Mouse (Mus musculus): ENCODE measurements around the gene Gm16253. TPM values are rescaled to one million over a fixed set of nuclear protein-coding genes. Genes with fewer than 3 reads are reported as not detected.
"Not testable (repeated sequence)": the region's sequence is repeated elsewhere in the genome, so short reads cannot be mapped to it uniquely, and the experiment has no call there.

The Gm16253 gene
- polyA plus RNA-seq, 1 experiment from 2014 or later = 1.0 TPM

DNA sequence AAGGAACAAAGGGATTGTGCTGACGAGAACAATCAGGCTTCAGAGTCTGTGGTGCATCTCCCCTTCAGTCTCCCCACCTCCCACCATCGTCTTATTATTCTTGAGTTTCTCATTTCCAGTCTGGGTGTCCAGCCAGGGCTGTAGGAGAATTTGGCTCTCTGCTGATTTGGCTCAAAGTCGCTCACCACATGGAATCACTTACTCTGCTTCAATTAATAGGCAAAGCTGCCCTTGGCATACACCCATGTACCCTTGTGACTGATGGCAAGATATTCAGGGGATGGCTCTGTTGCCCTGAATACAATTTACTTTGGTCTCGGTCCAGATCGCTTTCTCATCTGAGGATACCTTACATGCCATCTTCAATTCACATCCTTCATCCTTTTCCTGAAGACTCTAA is 26.5 kb downstream of the Gm16253 start:
- Histone ChIP-seq H3K9me3 (ENCODE audit: control insufficient read depth, low read length) (no peaks in the 10 kb centered on the region), H3K4me3 (ENCODE audit: low read depth, low read length) (no peak overlapping the region), H3K27ac (ENCODE audit: low read depth, low read length) (no peak overlapping the region), H3K27me3 (replicated peaks; ENCODE audit: control insufficient read depth, insufficient read depth, low read length) (peaks cover 14% of the 10 kb centered on the region), H3K4me2 (peak overlapping the region; percentile 92), H3K4me1 (replicated peaks; ENCODE audit: control insufficient read depth, insufficient read depth, low read length) (peaks cover 10% of the 10 kb centered on the region; the same call in 1 of the 2 replicates), H3K36me3 (ENCODE audit: control insufficient read depth, insufficient read depth, low read length) (no peaks in the 10 kb centered on the region), H3K9ac (ENCODE audit: low read depth, low read length) (no peak overlapping the region)
- 76% methylated on average over 5 of the region's 5 CpGs for WGBS
- DNase-seq (ENCODE audit: low spot score) (no peak), ATAC-seq (replicated peaks; ENCODE audit: low FRiP score) (no peak)

DNA sequence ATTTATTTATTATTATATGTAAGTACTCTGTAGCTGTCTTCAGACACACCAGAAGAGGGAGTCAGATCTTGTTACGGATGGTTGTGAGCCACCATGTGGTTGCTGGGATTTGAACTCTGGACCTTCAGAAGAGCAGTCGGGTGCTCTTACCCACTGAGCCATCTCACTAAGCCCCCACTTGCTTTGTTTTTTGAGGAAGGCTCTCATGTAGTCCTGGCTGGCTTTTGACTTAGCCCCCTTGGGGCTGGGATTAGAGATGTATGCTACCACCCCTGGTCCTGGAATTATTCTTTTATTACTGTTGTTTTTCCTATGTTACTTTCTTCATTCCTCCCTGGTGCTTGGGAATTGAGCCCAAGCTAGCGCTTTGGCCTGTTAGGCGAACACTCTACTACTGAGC is 29.2 kb downstream of the Gm16253 start:
- not testable (repeated sequence) for H3K27me3 ChIP-seq (replicated peaks; ENCODE audit: control insufficient read depth, insufficient read depth, low read length); ATAC-seq (replicated peaks; ENCODE audit: low FRiP score); H3K4me3 ChIP-seq (ENCODE audit: low read depth, low read length); H3K27ac ChIP-seq (ENCODE audit: low read depth, low read length); DNase-seq (ENCODE audit: low spot score); H3K36me3 ChIP-seq (ENCODE audit: control insufficient read depth, insufficient read depth, low read length); H3K9ac ChIP-seq (ENCODE audit: low read depth, low read length); H3K9me3 ChIP-seq (ENCODE audit: control insufficient read depth, low read length); H3K4me1 ChIP-seq (replicated peaks; ENCODE audit: control insufficient read depth, insufficient read depth, low read length); H3K4me2 ChIP-seq
- 91% methylated on average over 3 of the region's 4 CpGs for WGBS

DNA sequence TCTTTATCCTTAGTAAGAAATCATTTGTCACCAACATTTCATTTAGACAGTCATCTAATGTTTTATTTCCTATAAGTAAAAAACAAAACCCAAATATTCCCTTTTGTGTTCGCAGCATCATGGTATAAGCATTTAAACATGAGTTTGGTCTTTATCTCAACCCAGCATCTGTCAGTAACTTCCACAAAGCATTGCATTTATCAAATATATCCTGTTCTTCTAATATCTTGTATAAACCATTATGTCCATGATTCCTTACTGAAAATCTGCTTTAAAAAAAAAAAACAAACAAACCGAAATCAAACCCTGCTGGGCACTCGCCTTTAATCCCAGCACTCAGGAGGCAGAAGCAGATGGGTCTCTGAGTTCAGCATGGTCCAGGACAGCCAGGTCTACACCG is 29.8 kb downstream of the Gm16253 start:
- Histone ChIP-seq H3K4me1 (replicated peaks; ENCODE audit: control insufficient read depth, insufficient read depth, low read length) (no peaks in the 10 kb centered on the region; the same call in 1 of the 2 replicates), H3K36me3 (ENCODE audit: control insufficient read depth, insufficient read depth, low read length) (no peaks in the 10 kb centered on the region), H3K4me2 (no peak overlapping the region), H3K9ac (ENCODE audit: low read depth, low read length) (no peak overlapping the region), H3K4me3 (ENCODE audit: low read depth, low read length) (no peak overlapping the region), H3K27ac (ENCODE audit: low read depth, low read length) (no peak overlapping the region), H3K9me3 (ENCODE audit: control insufficient read depth, low read length) (no peaks in the 10 kb centered on the region), H3K27me3 (replicated peaks; ENCODE audit: control insufficient read depth, insufficient read depth, low read length) (no peaks in the 10 kb centered on the region)
- ATAC-seq (replicated peaks; ENCODE audit: low FRiP score) (no peak), DNase-seq (ENCODE audit: low spot score) (no peak)
- 81% methylated on average over 4 of the region's 4 CpGs for WGBS

DNA sequence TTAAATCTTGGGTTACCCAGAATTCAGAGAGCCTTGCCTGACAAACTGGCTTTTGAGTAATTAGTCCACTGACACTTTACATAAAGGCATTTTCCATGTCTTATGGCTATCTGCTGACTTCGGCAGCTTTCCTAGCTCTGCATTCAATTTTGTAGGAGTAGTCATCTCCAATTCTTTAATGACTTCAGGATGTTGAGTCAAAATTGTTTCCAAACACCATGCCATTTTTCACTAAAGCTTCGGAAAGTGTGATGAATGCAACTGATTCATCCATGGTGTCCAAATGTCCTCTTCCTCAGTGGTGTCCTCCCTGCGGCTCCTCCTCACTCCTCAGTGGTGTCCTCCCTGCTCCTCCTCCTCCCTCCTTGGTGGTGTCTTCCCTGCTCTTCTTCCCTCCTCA is 41.2 kb downstream of the Gm16253 start:
- no peak overlapping the region for H3K4me3 ChIP-seq (ENCODE audit: low read depth, low read length)
- H3K36me3 ChIP-seq (ENCODE audit: control insufficient read depth, insufficient read depth, low read length) = peaks cover 7% of the 10 kb centered on the region; the same call in 1 of the 2 replicates
- H3K27ac ChIP-seq (ENCODE audit: low read depth, low read length) = no peak overlapping the region
- no peaks in the 10 kb centered on the region for H3K9me3 ChIP-seq (ENCODE audit: control insufficient read depth, low read length)
- ATAC-seq (replicated peaks; ENCODE audit: low FRiP score) (no peak), DNase-seq (ENCODE audit: low spot score) (no peak)
- no peak overlapping the region for H3K9ac ChIP-seq (ENCODE audit: low read depth, low read length)
- 94% methylated on average over 3 of the region's 3 CpGs for WGBS
- H3K27me3 ChIP-seq (replicated peaks; ENCODE audit: control insufficient read depth, insufficient read depth, low read length) = no peaks in the 10 kb centered on the region
- H3K4me2 ChIP-seq = no peak overlapping the region
- H3K4me1 ChIP-seq (replicated peaks; ENCODE audit: control insufficient read depth, insufficient read depth, low read length) = no peaks in the 10 kb centered on the region

DNA sequence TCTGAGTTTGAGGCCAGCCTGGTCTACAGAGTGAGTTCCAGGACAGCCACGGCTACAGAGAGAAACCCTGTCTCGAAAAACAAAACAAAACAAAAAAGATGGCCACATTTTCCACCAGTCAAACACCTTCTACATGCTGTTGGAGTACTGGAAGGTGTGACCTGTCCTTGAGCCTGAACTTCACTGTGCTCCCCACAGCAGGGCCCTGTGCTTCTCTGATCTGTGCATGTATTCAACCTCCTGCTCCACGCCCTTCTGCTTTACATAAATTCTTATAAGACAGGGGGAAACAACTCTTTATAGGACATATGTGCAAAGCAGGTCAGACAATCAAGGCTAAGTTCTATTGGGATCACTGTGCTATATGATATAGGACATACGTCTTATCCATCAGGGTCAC is 46.4 kb downstream of the Gm16253 start:
- Histone ChIP-seq H3K9me3 (ENCODE audit: control insufficient read depth, low read length) (no peaks in the 10 kb centered on the region), H3K4me1 (replicated peaks; ENCODE audit: control insufficient read depth, insufficient read depth, low read length) (no peaks in the 10 kb centered on the region), H3K9ac (ENCODE audit: low read depth, low read length) (no peak overlapping the region), H3K4me3 (ENCODE audit: low read depth, low read length) (no peak overlapping the region), H3K36me3 (ENCODE audit: control insufficient read depth, insufficient read depth, low read length) (peaks cover 8% of the 10 kb centered on the region; the same call in 1 of the 2 replicates), H3K4me2 (no peak overlapping the region), H3K27me3 (replicated peaks; ENCODE audit: control insufficient read depth, insufficient read depth, low read length) (no peaks in the 10 kb centered on the region), H3K27ac (ENCODE audit: low read depth, low read length) (no peak overlapping the region)
- DNase-seq (ENCODE audit: low spot score) (no peak), ATAC-seq (replicated peaks; ENCODE audit: low FRiP score) (no peak)
- 91% methylated on average over 4 of the region's 4 CpGs for WGBS

- Histone ChIP-seq H3K9me3 (ENCODE audit: control insufficient read depth, low read length) (no peaks in the 10 kb centered on the region), H3K27ac (ENCODE audit: low read depth, low read length) (peak within 1 kb of the TSS; percentile 49; the same call in 1 of the 2 replicates), H3K36me3 (ENCODE audit: control insufficient read depth, insufficient read depth, low read length) (peaks cover 9% of the 10 kb centered on the region), H3K4me3 (ENCODE audit: low read depth, low read length) (peak within 1 kb of the TSS; percentile 80), H3K9ac (ENCODE audit: low read depth, low read length) (peak within 1 kb of the TSS; percentile 85), H3K4me1 (replicated peaks; ENCODE audit: control insufficient read depth, insufficient read depth, low read length) (peaks cover 11% of the 10 kb centered on the region), H3K27me3 (replicated peaks; ENCODE audit: control insufficient read depth, insufficient read depth, low read length) (no peaks in the 10 kb centered on the region), H3K4me2 (peak within 1 kb of the TSS; percentile 76)
- DNase-seq (ENCODE audit: low spot score) (peak; percentile 91), ATAC-seq (replicated peaks; ENCODE audit: low FRiP score) (peak; percentile 92)
- WGBS = under 1% methylated on average over 48 of the region's 48 CpGs
Measured at GRCm38 (mm10) chr3:96629729-96630600, 53.2 kb downstream of the Gm16253 start, which contains the start of gene Rbm8a. Gene Rbm8a (plus strand): TSS chr3:96629933.

Other genes with a start within 250 kb of the Gm16253 start
- gene BC107364, start 124.7 kb upstream of the Gm16253 start, polyA plus RNA-seq (2014; fragmentation: Nextera tagmentation; extraction: Ambion mirVana) = not detected in 2 replicates
- gene Hfe2, start 51.8 kb upstream of the Gm16253 start, polyA plus RNA-seq (2014; fragmentation: Nextera tagmentation; extraction: Ambion mirVana) = 0.19 and 0.32 TPM in 2 replicates
- gene Txnip, start 19.0 kb upstream of the Gm16253 start, polyA plus RNA-seq (2014; fragmentation: Nextera tagmentation; extraction: Ambion mirVana) = 41.1 and 44.0 TPM in 2 replicates
- 18.6 and 21.5 TPM in 2 replicates for gene Polr3gl, start 17.2 kb downstream of the Gm16253 start, polyA plus RNA-seq (2014; fragmentation: Nextera tagmentation; extraction: Ambion mirVana)
- 0.71 and 1.1 TPM in 2 replicates for gene Ankrd34a, start 19.7 kb downstream of the Gm16253 start, polyA plus RNA-seq (2014; fragmentation: Nextera tagmentation; extraction: Ambion mirVana)
- gene Lix1l, start 24.2 kb downstream of the Gm16253 start, polyA plus RNA-seq (2014; fragmentation: Nextera tagmentation; extraction: Ambion mirVana) = 2.6 and 3.1 TPM in 2 replicates
- 176 and 196 TPM in 2 replicates for gene Rbm8a, start 52.9 kb downstream of the Gm16253 start, polyA plus RNA-seq (2014; fragmentation: Nextera tagmentation; extraction: Ambion mirVana)
- gene Pex11b, start 58.4 kb downstream of the Gm16253 start, polyA plus RNA-seq (2014; fragmentation: Nextera tagmentation; extraction: Ambion mirVana) = 29.0 and 36.7 TPM in 2 replicates
- 0.14 TPM in 1 of 2 replicates, not detected in the other for gene Gm42957, start 58.5 kb downstream of the Gm16253 start, polyA plus RNA-seq (2014; fragmentation: Nextera tagmentation; extraction: Ambion mirVana)
- 0.57 and 0.77 TPM in 2 replicates for gene Itga10, start 68.6 kb downstream of the Gm16253 start, polyA plus RNA-seq (2014; fragmentation: Nextera tagmentation; extraction: Ambion mirVana)
- gene Ankrd35, start 93.1 kb downstream of the Gm16253 start, polyA plus RNA-seq (2014; fragmentation: Nextera tagmentation; extraction: Ambion mirVana) = 0.32 and 0.40 TPM in 2 replicates
- gene Pias3, start 119.4 kb downstream of the Gm16253 start, polyA plus RNA-seq (2014; fragmentation: Nextera tagmentation; extraction: Ambion mirVana) = 19.6 and 21.1 TPM in 2 replicates
- 2.4 and 2.5 TPM in 2 replicates for gene Nudt17, start 131.6 kb downstream of the Gm16253 start, polyA plus RNA-seq (2014; fragmentation: Nextera tagmentation; extraction: Ambion mirVana)
- gene Polr3c, start 150.6 kb downstream of the Gm16253 start, polyA plus RNA-seq (2014; fragmentation: Nextera tagmentation; extraction: Ambion mirVana) = 41.4 and 44.1 TPM in 2 replicates
- 49.6 and 51.5 TPM in 2 replicates for gene Rnf115, start 150.7 kb downstream of the Gm16253 start, polyA plus RNA-seq (2014; fragmentation: Nextera tagmentation; extraction: Ambion mirVana)